Mouse (Mus musculus) lung, adult 18-20 months (tissue): ENCODE results near the gene Olfr1354.
"Not testable (repeated sequence)": the region's sequence is repeated elsewhere in the genome, so short reads cannot be mapped to it uniquely, and the experiment has no call there.

Experiments used
- DNase-seq, 2 experiments: peaks; one replicate each; pipeline ENCODE4 v3.0.0; 2022; ENCODE audit warnings: mixed read lengths in 2 of 2

Gene Olfr1354

GRCm38 (mm10) chr10:78912871-78913270 lies at the start of gene Olfr1354:
Gene Olfr1354 (plus strand): TSS chr10:78913171.
- not testable (repeated sequence) for DNase-seq

- DNase-seq: no peak
Measured at GRCm38 (mm10) chr10:78875240-78875639, 37.7 kb upstream of the Olfr1354 start, which contains the start of gene Olfr1355. Gene Olfr1355 (plus strand): TSS chr10:78875540.

GRCm38 (mm10) chr10:78950336-78950735 lies 37.4 kb downstream of the Olfr1354 start, which contains the start of gene Olfr8:
Gene Olfr8 (plus strand): TSS chr10:78950636.
- DNase-seq: not testable (repeated sequence)

- DNase-seq: not testable (repeated sequence)
Measured at GRCm38 (mm10) chr10:78963009-78963408, 50.0 kb downstream of the Olfr1354 start, which contains the start of gene Olfr1353. Gene Olfr1353 (plus strand): TSS chr10:78963309.
